Mouse (Mus musculus) kidney, postnatal 0 days (tissue): ENCODE measurements at regions not wholly inside any gene's neighbourhood (a gene's known extent, or its start where the extent isn't known, plus 50 kb on each side); places are given as distances from the start of the nearest gene placed in this dataset.

Source experiments
- ATAC-seq: fragments of 200-750 bp; cut with Nextera tagmentation; replicated peaks from 2 replicates; pipeline ENCODE4 v1.8.0; 2017; ENCODE audit warnings: low read depth, moderate number of reproducible peaks, moderate TSS enrichment, moderate library complexity; ENCODE audit not compliant: low FRiP score
- DNase-seq: peaks from one replicate; pipeline ENCODE4 v3.0.0-alpha.2; 2016; ENCODE audit warnings: low spot score
- H3K27ac ChIP-seq: fragments of 300-500 bp; sonication (generic); 2 replicates; pipeline ENCODE4 v1.5.1; 2014; ENCODE audit warnings: mild to moderate bottlenecking
- H3K27me3 ChIP-seq: fragments of 300-500 bp; sonication (generic); 2 replicates; pipeline ENCODE4 v1.6.1; 2014; ENCODE audit warnings: low read length, mixed read lengths; ENCODE audit not compliant: insufficient read depth
- H3K36me3 ChIP-seq: fragments of 300-500 bp; sonication (generic); 2 replicates; pipeline ENCODE4 v1.6.1; 2014; ENCODE audit warnings: low read length, mixed read lengths; ENCODE audit not compliant: insufficient read depth
- H3K4me1 ChIP-seq: fragments of 300-500 bp; sonication (generic); replicated peaks from 2 replicates; pipeline ENCODE4 v1.6.1; 2014; ENCODE audit warnings: antibody characterized with exemption, low read length, mixed read lengths; ENCODE audit not compliant: insufficient read depth
- H3K4me2 ChIP-seq: fragments of 300-500 bp; sonication (generic); 2 replicates; pipeline ENCODE4 v1.6.1; 2014; ENCODE audit warnings: mild to moderate bottlenecking, low read length, moderate library complexity, mixed read lengths
- H3K4me3 ChIP-seq: fragments of 300-500 bp; sonication (generic); replicated peaks from 2 replicates; pipeline ENCODE4 v1.5.1; 2014; ENCODE audit warnings: low read depth, low read length
- H3K9ac ChIP-seq: fragments of 300-500 bp; sonication (generic); 2 replicates; pipeline ENCODE4 v1.6.1; 2014; ENCODE audit warnings: low read depth, low read length
- H3K9me3 ChIP-seq: fragments of 300-500 bp; sonication (generic); replicated peaks from 2 replicates; pipeline ENCODE4 v1.6.1; 2016; ENCODE audit warnings: low read length, inconsistent platforms, mixed read lengths
- CTCF ChIP-seq: IDR thresholded peaks from 2 replicates; pipeline ENCODE4 v1.5.1; 2016; ENCODE audit warnings: antibody characterized with exemption, low read depth, mild to moderate bottlenecking, moderate library complexity
- WGBS: fragments of 180-500 bp; shearing (Covaris S2); extraction: QIAGEN DNeasy Blood & Tissue Kit; methylation state at CpG from one replicate; pipeline ENCODE4 v1.1.7; 2014; 5-methylcytosine and 5-hydroxymethylcytosine counted together

DNA sequence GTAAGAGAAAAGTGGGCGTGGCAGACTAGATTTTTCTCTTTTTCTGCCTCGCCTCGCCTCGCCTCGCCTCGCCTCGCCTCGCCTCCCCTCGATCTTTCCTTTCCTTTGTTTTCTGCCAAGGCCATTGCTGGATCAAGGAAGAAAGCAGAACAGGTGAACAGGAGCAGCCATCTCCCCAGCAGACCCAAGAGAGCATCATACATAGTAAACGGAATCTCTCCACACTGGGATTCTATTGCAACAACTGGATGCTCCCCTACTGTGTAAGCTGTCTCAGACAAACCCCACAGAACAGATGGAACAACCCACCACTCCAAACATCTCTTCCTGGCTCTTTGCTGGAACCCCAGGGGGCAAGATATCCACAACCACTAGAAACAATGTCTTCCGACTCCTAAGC, 72.4 kb upstream of the Fam13c start:
- H3K9ac ChIP-seq = no peak overlapping the region
- no peak overlapping the region for H3K4me2 ChIP-seq
- no peaks in the 10 kb centered on the region for H3K27me3 ChIP-seq
- no peaks in the 10 kb centered on the region for H3K9me3 ChIP-seq
- ATAC-seq = no peak
- WGBS = 84% methylated on average over 11 of the region's 11 CpGs
- H3K4me1 ChIP-seq = no peaks in the 10 kb centered on the region
- no peak overlapping the region for H3K4me3 ChIP-seq
- H3K27ac ChIP-seq = no peak overlapping the region
- no peaks in the 10 kb centered on the region for H3K36me3 ChIP-seq
- TF ChIP-seq CTCF = no peak
- DNase-seq = no peak

GRCm38 (mm10) chr10:70368685-70369084, 71.6 kb upstream of the Fam13c start:
- no peaks in the 10 kb centered on the region for H3K4me1 ChIP-seq
- 28% methylated on average over 7 of the region's 7 CpGs for WGBS
- no peaks in the 10 kb centered on the region for H3K27me3 ChIP-seq
- DNase-seq = peak; percentile 76
- peak; percentile 79 for TF ChIP-seq CTCF
- no peak overlapping the region for H3K27ac ChIP-seq
- no peak for ATAC-seq
- H3K9me3 ChIP-seq = no peaks in the 10 kb centered on the region
- H3K9ac ChIP-seq = no peak overlapping the region
- H3K36me3 ChIP-seq = no peaks in the 10 kb centered on the region
- H3K4me2 ChIP-seq = no peak overlapping the region
- no peak overlapping the region for H3K4me3 ChIP-seq

- H3K9ac ChIP-seq = no peak overlapping the region
- whole genome bisulfite sequencing = 69% methylated on average over 6 of the region's 6 CpGs
- H3K9me3 ChIP-seq = no peaks in the 10 kb centered on the region
- no peak overlapping the region for H3K27ac ChIP-seq
- ATAC-seq (no peak), DNase-seq (no peak)
- no peak for TF ChIP-seq CTCF
- no peak overlapping the region for H3K4me2 ChIP-seq
- H3K4me1 ChIP-seq = no peaks in the 10 kb centered on the region
- no peaks in the 10 kb centered on the region for H3K27me3 ChIP-seq
- H3K4me3 ChIP-seq = no peak overlapping the region
- no peaks in the 10 kb centered on the region for H3K36me3 ChIP-seq
Measured at GRCm38 (mm10) chr10:70372411-70373136, 67.7 kb upstream of the Fam13c start.

DNA sequence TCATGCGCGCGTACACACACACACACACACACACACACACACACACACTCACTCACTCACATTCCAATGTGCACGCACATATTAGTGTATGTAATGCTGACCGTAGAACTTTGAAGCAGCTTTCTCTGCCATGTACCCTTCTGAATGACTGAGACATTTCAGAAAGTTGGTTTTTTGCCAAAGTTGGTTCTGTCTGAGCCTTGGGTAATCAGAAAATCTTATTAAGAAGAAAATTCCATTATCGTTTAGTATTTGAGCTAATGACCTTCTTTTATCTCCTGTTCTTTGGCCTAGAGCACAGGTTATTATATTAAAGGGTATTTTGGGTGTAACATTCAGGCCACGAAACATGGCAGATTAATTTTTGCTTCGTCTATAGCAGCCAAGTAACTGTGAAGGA, 67.1 kb upstream of the Fam13c start:
- H3K9ac ChIP-seq = no peak overlapping the region
- DNase-seq (no peak), ATAC-seq (no peak)
- 85% methylated on average over 8 of the region's 8 CpGs for WGBS
- H3K27ac ChIP-seq = no peak overlapping the region
- no peak for TF ChIP-seq CTCF
- H3K4me2 ChIP-seq = no peak overlapping the region
- no peaks in the 10 kb centered on the region for H3K27me3 ChIP-seq
- H3K9me3 ChIP-seq = no peaks in the 10 kb centered on the region
- H3K4me1 ChIP-seq = no peaks in the 10 kb centered on the region
- no peaks in the 10 kb centered on the region for H3K36me3 ChIP-seq
- H3K4me3 ChIP-seq = no peak overlapping the region

DNA sequence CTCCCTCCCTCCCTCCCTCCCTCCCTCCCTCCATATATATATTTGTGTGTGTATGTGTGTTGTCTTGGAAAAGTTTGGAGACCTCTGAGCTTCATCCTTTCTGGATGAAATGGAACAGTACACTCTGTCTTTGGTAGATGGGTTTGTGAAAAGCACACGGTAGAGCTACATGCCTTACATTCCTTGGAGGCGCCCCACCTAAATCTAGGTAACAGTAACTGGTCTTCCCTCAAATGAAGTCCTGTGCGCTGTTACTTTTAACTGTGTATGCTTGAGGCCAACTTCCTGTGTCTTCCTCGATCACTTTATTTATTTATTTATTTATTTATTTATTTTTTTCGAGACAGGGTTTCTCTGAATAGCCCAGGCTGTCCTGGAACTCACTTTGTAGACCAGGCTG, 66.4 kb upstream of the Fam13c start:
- no peak for TF ChIP-seq CTCF

GRCm38 (mm10) chr10:70374726-70375125, 65.6 kb upstream of the Fam13c start:
- H3K9ac ChIP-seq = no peak overlapping the region
- ATAC-seq (no peak), DNase-seq (no peak)
- no peaks in the 10 kb centered on the region for H3K27me3 ChIP-seq
- H3K36me3 ChIP-seq = no peaks in the 10 kb centered on the region
- 58% methylated on average over 7 of the region's 7 CpGs for WGBS
- no peaks in the 10 kb centered on the region for H3K9me3 ChIP-seq
- no peak overlapping the region for H3K4me3 ChIP-seq
- H3K4me2 ChIP-seq = no peak overlapping the region
- no peak overlapping the region for H3K27ac ChIP-seq
- no peak for TF ChIP-seq CTCF
- no peaks in the 10 kb centered on the region for H3K4me1 ChIP-seq

More for the DNA sequence above, 66.4 kb upstream of the Fam13c start:
- Histone ChIP-seq H3K27ac (no peak overlapping the region), H3K36me3 (no peaks in the 10 kb centered on the region), H3K4me3 (no peak overlapping the region), H3K4me2 (no peak overlapping the region), H3K9ac (no peak overlapping the region), H3K4me1 (no peaks in the 10 kb centered on the region), H3K9me3 (no peaks in the 10 kb centered on the region), H3K27me3 (no peaks in the 10 kb centered on the region)
- 79% methylated on average over 5 of the region's 5 CpGs for WGBS
- ATAC-seq (no peak), DNase-seq (no peak)

DNA sequence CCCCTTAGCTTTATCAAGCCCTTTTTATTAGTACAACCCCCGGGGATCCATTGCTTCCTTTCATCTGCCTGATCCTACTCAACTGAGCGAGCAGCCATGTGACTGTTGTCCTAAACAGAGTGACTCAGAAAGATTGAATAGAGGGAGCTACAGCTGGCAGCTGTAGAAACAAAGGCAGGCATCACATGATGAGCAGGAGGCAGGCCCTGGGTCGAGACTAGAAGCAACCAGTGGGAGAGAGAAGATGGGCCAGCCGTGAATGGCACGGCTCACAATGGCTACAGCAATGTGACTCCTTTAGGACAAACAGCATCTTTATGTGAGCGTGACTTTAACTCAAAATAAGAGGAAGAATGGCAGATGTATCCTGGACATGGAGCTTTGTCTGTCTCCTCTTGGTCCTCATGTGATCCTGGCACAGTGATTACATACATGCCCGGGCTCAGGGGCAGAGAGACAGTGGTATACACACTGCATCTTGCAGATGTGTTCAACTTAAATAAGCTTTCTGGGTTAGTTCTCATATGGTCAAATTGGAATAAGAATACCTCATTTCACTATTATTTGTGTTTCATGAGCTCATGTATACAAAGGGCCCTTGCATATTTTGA, 60.1 kb upstream of the Fam13c start:
- H3K27me3 ChIP-seq = no peaks in the 10 kb centered on the region
- H3K4me3 ChIP-seq = no peak overlapping the region
- no peak overlapping the region for H3K9ac ChIP-seq
- WGBS = 64% methylated on average over 7 of the region's 7 CpGs
- no peak for TF ChIP-seq CTCF
- no peak for ATAC-seq
- H3K4me2 ChIP-seq = no peak overlapping the region
- H3K9me3 ChIP-seq = no peaks in the 10 kb centered on the region
- H3K36me3 ChIP-seq = no peaks in the 10 kb centered on the region
- no peaks in the 10 kb centered on the region for H3K4me1 ChIP-seq
- DNase-seq = no peak
- no peak overlapping the region for H3K27ac ChIP-seq
